Mouse (Mus musculus): ENCODE data around the gene Bsn. TPM values are rescaled to one million over a fixed set of nuclear protein-coding genes. Genes with fewer than 3 reads are reported as not detected.

The Bsn gene
- 20.1 and 25.7 TPM in 2 replicates for polyA plus RNA-seq (2012; rRNA removed)

GRCm38 (mm10) chr9:108189787-108190679 is at the start of gene Bsn:
Bsn (minus strand) TSS chr9:108190384.

GRCm38 (mm10) chr9:108094184-108094941 is 95.8 kb downstream of the Bsn start, which contains the start of gene Apeh:
Apeh (minus strand) TSS chr9:108094606.

DNA sequence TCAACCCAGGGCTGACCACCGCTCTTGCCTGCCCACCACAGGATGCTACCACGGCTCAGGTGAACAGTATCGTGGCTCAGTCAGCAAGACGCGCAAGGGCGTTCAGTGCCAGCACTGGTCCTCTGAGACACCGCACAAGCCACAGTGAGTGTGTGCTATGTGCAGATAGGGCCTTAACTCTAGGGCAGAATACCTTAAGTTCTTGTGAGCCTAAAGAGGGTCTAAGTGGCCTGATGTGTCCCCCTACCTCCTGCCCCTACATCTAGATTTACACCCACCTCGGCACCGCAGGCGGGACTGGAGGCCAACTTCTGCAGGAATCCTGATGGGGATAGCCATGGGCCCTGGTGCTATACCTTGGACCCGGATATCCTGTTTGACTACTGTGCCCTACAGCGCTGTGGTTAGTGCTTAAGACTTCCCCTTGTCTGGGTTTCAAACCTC is 107.2 kb downstream of the Bsn start, which contains the start of gene Rnf123:
Gene Rnf123 (minus strand): TSS at position 359 of the 444 bp plus-strand sequence.

GRCm38 (mm10) chr9:108080168-108080567 is 110.0 kb downstream of the Bsn start, which contains the start of gene Mst1:
Mst1 (plus strand) TSS chr9:108080436.

GRCm38 (mm10) chr9:108052885-108053664 is 137.1 kb downstream of the Bsn start, which contains the start of gene Amigo3:
Amigo3 (plus strand) TSS chr9:108053159.

GRCm38 (mm10) chr9:108049016-108049455 is 141.1 kb downstream of the Bsn start, which contains the start of gene Gmppb:
Gmppb (plus strand) TSS chr9:108049242.

Other genes starting within 250 kb of the Bsn start
- 11.2 and 13.3 TPM in 2 replicates for gene Traip, start 240.2 kb downstream of the Bsn start, polyA plus RNA-seq (2012; rRNA removed)
- 6.6 and 9.3 TPM in 2 replicates for gene Uba7, start 214.9 kb downstream of the Bsn start, polyA plus RNA-seq (2012; rRNA removed)
- gene Gm20661, start 207.3 kb downstream of the Bsn start, polyA plus RNA-seq (2012; rRNA removed) = 0.71 and 0.83 TPM in 2 replicates
- gene Inka1, start 204.5 kb downstream of the Bsn start, polyA plus RNA-seq (2012; rRNA removed) = 11.5 and 14.8 TPM in 2 replicates
- 2.4 and 4.6 TPM in 2 replicates for gene Cdhr4, start 197.9 kb downstream of the Bsn start, polyA plus RNA-seq (2012; rRNA removed)
- gene Gm20662, start 194.0 kb downstream of the Bsn start, polyA plus RNA-seq (2012; rRNA removed) = 2.7 and 3.6 TPM in 2 replicates
- gene Ip6k1, start 187.9 kb downstream of the Bsn start, polyA plus RNA-seq (2012; rRNA removed) = 145 and 151 TPM in 2 replicates
- gene Gmppb, start 141.1 kb downstream of the Bsn start, polyA plus RNA-seq (2012; rRNA removed) = 13.7 and 14.8 TPM in 2 replicates
- gene Amigo3, start 137.2 kb downstream of the Bsn start, polyA plus RNA-seq (2012; rRNA removed) = 1.8 and 2.4 TPM in 2 replicates
- gene Mst1, start 109.9 kb downstream of the Bsn start, polyA plus RNA-seq (2012; rRNA removed) = 0.08 TPM in 1 of 2 replicates, not detected in the other
- gene Rnf123, start 107.0 kb downstream of the Bsn start, polyA plus RNA-seq (2012; rRNA removed) = 69.5 and 73.6 TPM in 2 replicates
- gene Apeh, start 95.8 kb downstream of the Bsn start, polyA plus RNA-seq (2012; rRNA removed) = 47.2 and 50.7 TPM in 2 replicates
- 33.7 and 34.6 TPM in 2 replicates for gene Dag1, start 73.6 kb upstream of the Bsn start, polyA plus RNA-seq (2012; rRNA removed)
- gene Nicn1, start 100.0 kb upstream of the Bsn start, polyA plus RNA-seq (2012; rRNA removed) = 104 and 128 TPM in 2 replicates
- gene Amt, start 106.5 kb upstream of the Bsn start, polyA plus RNA-seq (2012; rRNA removed) = 62.3 and 64.8 TPM in 2 replicates
- 143 and 147 TPM in 2 replicates for gene Rhoa, start 115.7 kb upstream of the Bsn start, polyA plus RNA-seq (2012; rRNA removed)
- 34.3 and 38.3 TPM in 2 replicates for gene Tcta, start 115.8 kb upstream of the Bsn start, polyA plus RNA-seq (2012; rRNA removed)
- gene Gpx1, start 148.5 kb upstream of the Bsn start, polyA plus RNA-seq (2012; rRNA removed) = 311 and 335 TPM in 2 replicates
- gene Usp4, start 157.5 kb upstream of the Bsn start, polyA plus RNA-seq (2012; rRNA removed) = 124 and 135 TPM in 2 replicates
- 3.3 and 3.5 TPM in 2 replicates for gene 1700102P08Rik, start 202.4 kb upstream of the Bsn start, polyA plus RNA-seq (2012; rRNA removed)
- gene Ccdc36, start 238.1 kb upstream of the Bsn start, polyA plus RNA-seq (2012; rRNA removed) = 2.2 and 2.7 TPM in 2 replicates
- gene BC048562, start 246.1 kb upstream of the Bsn start, polyA plus RNA-seq (2012; rRNA removed) = not detected in 2 replicates